Mouse (Mus musculus): ENCODE data around the gene Clspn. TPM values are rescaled to one million over a fixed set of nuclear protein-coding genes. Genes with fewer than 3 reads are reported as not detected.
"Not testable (repeated sequence)": the region's sequence is repeated elsewhere in the genome, so short reads cannot be mapped to it uniquely, and the experiment has no call there.

Gene Clspn
- total RNA-seq (2015; ENCODE audit: low replicate concordance) (76.3 and 172 TPM in 2 replicates), total RNA-seq (2017; ENCODE audit: low replicate concordance) (304 and 354 TPM in 2 replicates)

- ATAC-seq (replicated peaks; ENCODE audit: low FRiP score, poor library complexity, severe bottlenecking): peak; percentile 98
Measured at GRCm38 (mm10) chr4:126556809-126557711, at the start of gene Clspn. Clspn (plus strand) TSS chr4:126556935.

GRCm38 (mm10) chr4:126508110-126508899 is 48.4 kb upstream of the Clspn start:
- no peak for ATAC-seq (replicated peaks; ENCODE audit: low FRiP score, poor library complexity, severe bottlenecking)

- ATAC-seq (replicated peaks; ENCODE audit: low FRiP score, poor library complexity, severe bottlenecking): no peak
Measured at GRCm38 (mm10) chr4:126509072-126509471, 47.7 kb upstream of the Clspn start.

- ATAC-seq (replicated peaks; ENCODE audit: low FRiP score, poor library complexity, severe bottlenecking): no peak
Measured at GRCm38 (mm10) chr4:126511013-126511412, 45.7 kb upstream of the Clspn start.

GRCm38 (mm10) chr4:126512308-126513066 is 44.2 kb upstream of the Clspn start:
- no peak for ATAC-seq (replicated peaks; ENCODE audit: low FRiP score, poor library complexity, severe bottlenecking)

- ATAC-seq (replicated peaks; ENCODE audit: low FRiP score, poor library complexity, severe bottlenecking): no peak
Measured at GRCm38 (mm10) chr4:126526164-126526563, 30.6 kb upstream of the Clspn start.

- ATAC-seq (replicated peaks; ENCODE audit: low FRiP score, poor library complexity, severe bottlenecking): no peak
Measured at GRCm38 (mm10) chr4:126526828-126527227, 29.9 kb upstream of the Clspn start.

- ATAC-seq (replicated peaks; ENCODE audit: low FRiP score, poor library complexity, severe bottlenecking): no peak
Measured at GRCm38 (mm10) chr4:126532292-126532691, 24.4 kb upstream of the Clspn start.

GRCm38 (mm10) chr4:126532827-126533728 is 23.7 kb upstream of the Clspn start, which contains the start of gene Ago4:
Ago4 (minus strand) TSS chr4:126533472.
- ATAC-seq (replicated peaks; ENCODE audit: low FRiP score, poor library complexity, severe bottlenecking): no peak

GRCm38 (mm10) chr4:126533729-126534070 is 23.0 kb upstream of the Clspn start:
- ATAC-seq (replicated peaks; ENCODE audit: low FRiP score, poor library complexity, severe bottlenecking): no peak

- ATAC-seq (replicated peaks; ENCODE audit: low FRiP score, poor library complexity, severe bottlenecking): not testable (repeated sequence)
Measured at GRCm38 (mm10) chr4:126535631-126536030, 21.1 kb upstream of the Clspn start.

GRCm38 (mm10) chr4:126536865-126537264 is 19.9 kb upstream of the Clspn start:
- ATAC-seq (replicated peaks; ENCODE audit: low FRiP score, poor library complexity, severe bottlenecking): no peak

- no peak for ATAC-seq (replicated peaks; ENCODE audit: low FRiP score, poor library complexity, severe bottlenecking)
Measured at GRCm38 (mm10) chr4:126540487-126541071, 16.2 kb upstream of the Clspn start.

- ATAC-seq (replicated peaks; ENCODE audit: low FRiP score, poor library complexity, severe bottlenecking): no peak
Measured at GRCm38 (mm10) chr4:126542838-126543237, 13.9 kb upstream of the Clspn start.

GRCm38 (mm10) chr4:126545016-126545415 is 11.7 kb upstream of the Clspn start:
- ATAC-seq (replicated peaks; ENCODE audit: low FRiP score, poor library complexity, severe bottlenecking): no peak

- ATAC-seq (replicated peaks; ENCODE audit: low FRiP score, poor library complexity, severe bottlenecking): no peak
Measured at GRCm38 (mm10) chr4:126545703-126546102, 11.0 kb upstream of the Clspn start.

- ATAC-seq (replicated peaks; ENCODE audit: low FRiP score, poor library complexity, severe bottlenecking): no peak
Measured at GRCm38 (mm10) chr4:126546183-126546582, 10.6 kb upstream of the Clspn start.

GRCm38 (mm10) chr4:126552136-126552535 is 4.6 kb upstream of the Clspn start:
- ATAC-seq (replicated peaks; ENCODE audit: low FRiP score, poor library complexity, severe bottlenecking): no peak

GRCm38 (mm10) chr4:126553105-126553504 is 3.6 kb upstream of the Clspn start:
- no peak for ATAC-seq (replicated peaks; ENCODE audit: low FRiP score, poor library complexity, severe bottlenecking)
